Mouse (Mus musculus) stomach, postnatal 0 days (tissue): Measurements from ENCODE around the gene Scd3.

ENCODE experiments used
- CTCF ChIP-seq: IDR thresholded peaks from 2 replicates; pipeline ENCODE4 v1.5.1; 2016; ENCODE audit warnings: antibody characterized with exemption, low read depth, mild to moderate bottlenecking, moderate library complexity
- EP300 ChIP-seq: optimal IDR thresholded peaks from 2 replicates; pipeline ENCODE3; 2016; ENCODE audit warnings: antibody characterized with exemption

GRCm38 (mm10) chr19:44265300-44265699 lies 62.2 kb downstream of the Scd3 start:
- TF ChIP-seq CTCF (no peak), EP300 (no peak)
